Mouse (Mus musculus): ENCODE measurements around the gene Irgc1. TPM values are rescaled to one million over a fixed set of nuclear protein-coding genes. Genes with fewer than 3 reads are reported as not detected.
A peak's percentile ranks its signal among the peaks of the same experiment; 100 is the strongest.

Irgc1 gene
- total and polyA plus RNA-seq, 3 experiments: 0.88 TPM; not detected in 2

DNA sequence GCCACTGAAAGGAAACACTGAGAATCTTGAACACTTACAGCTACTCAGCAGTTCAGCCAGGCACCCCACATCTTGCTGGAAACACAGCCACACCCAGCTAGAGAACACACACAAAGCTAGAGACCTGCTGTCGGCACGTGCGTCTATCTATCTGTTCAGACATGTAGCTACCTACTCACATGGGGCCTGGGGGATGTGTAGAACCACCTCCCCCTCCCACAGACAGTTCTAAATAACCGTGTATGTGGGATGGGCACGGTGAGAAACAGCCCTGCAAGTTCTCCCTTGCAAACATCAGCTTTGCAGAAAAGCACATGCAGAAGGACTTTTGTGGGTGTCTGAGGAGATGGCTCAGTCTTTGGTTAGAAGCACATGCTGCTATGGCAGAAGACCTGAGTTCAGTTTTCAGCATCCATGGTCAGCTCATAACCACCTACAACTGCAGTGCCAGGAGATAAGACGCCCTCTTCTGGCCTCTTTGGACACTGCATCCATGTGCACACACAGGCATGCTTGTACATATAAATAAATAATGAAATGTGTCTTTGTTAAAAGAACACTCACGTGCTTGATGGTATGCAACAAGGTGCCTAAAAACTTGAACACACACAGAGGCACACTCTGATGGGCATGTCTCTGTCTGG, 5.3 kb downstream of the Irgc1 start:
- Histone ChIP-seq H3K4me1 (ENCODE audit: control insufficient read depth, insufficient read depth, low read length) (no peaks in the 10 kb centered on the region), H3K36me3 (ENCODE audit: control insufficient read depth, insufficient read depth, low read length) (no peaks in the 10 kb centered on the region), H3K4me3 (no peak overlapping the region), H3K9ac (ENCODE audit: low read depth, low read length) (no peak overlapping the region), H3K27me3 (ENCODE audit: control insufficient read depth, insufficient read depth, low read length) (no peaks in the 10 kb centered on the region), H3K79me2 (replicated peaks; ENCODE audit: control insufficient read depth, insufficient read depth, low read length) (no peaks in the 10 kb centered on the region), H3K27ac (no peak overlapping the region)
- 71% methylated on average over 7 of the region's 7 CpGs for WGBS
- TF ChIP-seq POLR2A (IDR thresholded peaks at IDR 0.05; ENCODE audit: insufficient read depth, low read depth, low read length) (no peak), CTCF (IDR thresholded peaks at IDR 0.05) (peak; percentile 14), EP300 (IDR thresholded peaks at IDR 0.05; ENCODE audit: insufficient read depth, low read depth, low read length) (no peak)
- no peak for DNase-seq
- intact Hi-C loops (cut with DNase I): no loop called here

DNA sequence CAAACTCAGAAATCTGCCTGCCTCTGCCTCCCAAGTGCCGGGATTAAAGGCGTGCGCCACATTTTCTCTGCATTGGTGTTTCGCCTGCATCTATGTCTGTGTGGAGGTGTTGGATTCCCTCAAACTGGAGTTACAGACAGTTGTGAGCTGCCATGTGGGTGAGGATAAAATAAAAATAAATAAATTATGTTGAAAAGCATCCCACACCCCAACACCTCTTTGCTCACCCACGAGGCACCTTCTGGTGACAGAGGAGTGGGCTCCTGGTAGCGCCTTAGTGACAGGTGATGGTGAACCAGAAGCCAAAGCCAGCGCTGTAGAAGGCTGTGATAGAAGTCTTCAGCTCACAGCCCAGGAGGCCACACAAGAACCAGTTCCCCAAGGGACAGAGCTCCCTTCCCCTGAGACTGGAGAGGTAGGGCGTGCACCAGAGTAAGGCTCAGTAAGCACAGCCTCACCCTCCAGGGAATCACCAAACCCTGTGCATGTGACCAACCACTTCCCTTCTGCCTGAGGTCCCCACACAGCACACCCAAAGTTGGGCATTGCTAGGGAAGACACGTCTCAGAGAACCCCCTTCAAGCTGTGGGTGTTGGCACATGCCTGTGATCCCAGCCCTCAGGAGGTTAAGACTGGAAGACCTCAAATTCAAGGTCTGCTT, 6.7 kb downstream of the Irgc1 start:
- H3K27ac ChIP-seq: no peak overlapping the region
- H3K4me1 ChIP-seq (ENCODE audit: control insufficient read depth, insufficient read depth, low read length): no peaks in the 10 kb centered on the region
- DNase-seq: peak in 1 of 2 experiments; percentile 59
- H3K36me3 ChIP-seq (ENCODE audit: control insufficient read depth, insufficient read depth, low read length): no peaks in the 10 kb centered on the region
- intact Hi-C loops (cut with DNase I): no loop called here
- no peaks in the 10 kb centered on the region for H3K79me2 ChIP-seq (replicated peaks; ENCODE audit: control insufficient read depth, insufficient read depth, low read length)
- no peak overlapping the region for H3K9ac ChIP-seq (ENCODE audit: low read depth, low read length)
- TF ChIP-seq CTCF (IDR thresholded peaks at IDR 0.05): no peak
- no peak for TF ChIP-seq POLR2A (IDR thresholded peaks at IDR 0.05; ENCODE audit: insufficient read depth, low read depth, low read length)
- no peak for TF ChIP-seq EP300 (IDR thresholded peaks at IDR 0.05; ENCODE audit: insufficient read depth, low read depth, low read length)
- H3K4me3 ChIP-seq: no peak overlapping the region
- 81% methylated on average over 9 of the region's 9 CpGs for WGBS
- H3K27me3 ChIP-seq (ENCODE audit: control insufficient read depth, insufficient read depth, low read length): no peaks in the 10 kb centered on the region

DNA sequence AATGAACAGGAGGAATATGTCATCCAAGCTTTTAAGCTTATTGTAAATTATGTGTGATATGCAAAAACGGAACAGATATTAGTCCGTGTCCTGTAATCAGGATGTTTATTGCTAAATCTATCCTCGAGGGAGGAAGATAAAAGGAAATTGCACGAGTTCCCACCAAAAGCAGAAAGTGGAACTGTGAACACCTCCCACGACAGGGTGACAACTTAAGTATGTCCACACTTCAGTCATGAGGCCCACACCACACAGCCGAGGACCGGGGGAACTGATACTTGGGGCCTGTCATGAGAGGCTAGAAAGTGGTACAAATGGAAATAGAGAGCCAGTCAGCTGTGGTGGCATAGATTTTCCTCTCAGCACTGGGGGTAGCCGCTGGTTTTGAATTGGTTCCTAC, 9.8 kb downstream of the Irgc1 start:
- H3K4me1 ChIP-seq (ENCODE audit: control insufficient read depth, insufficient read depth, low read length): no peaks in the 10 kb centered on the region
- no peaks in the 10 kb centered on the region for H3K36me3 ChIP-seq (ENCODE audit: control insufficient read depth, insufficient read depth, low read length)
- 46% methylated on average over 8 of the region's 8 CpGs for WGBS
- H3K9ac ChIP-seq (ENCODE audit: low read depth, low read length): no peak overlapping the region
- intact Hi-C loops (cut with DNase I): loop anchor here (1.0 kb wide), 1 partner anchor 32 kb away; no protein-coding TSS in a partner anchor
- no peak overlapping the region for H3K27ac ChIP-seq
- no peaks in the 10 kb centered on the region for H3K27me3 ChIP-seq (ENCODE audit: control insufficient read depth, insufficient read depth, low read length)
- peak in 1 of 2 experiments; percentile 41 for DNase-seq
- no peak for TF ChIP-seq EP300 (IDR thresholded peaks at IDR 0.05; ENCODE audit: insufficient read depth, low read depth, low read length)
- no peak for TF ChIP-seq POLR2A (IDR thresholded peaks at IDR 0.05; ENCODE audit: insufficient read depth, low read depth, low read length)
- TF ChIP-seq CTCF (IDR thresholded peaks at IDR 0.05): no peak
- no peak overlapping the region for H3K4me3 ChIP-seq
- no peaks in the 10 kb centered on the region for H3K79me2 ChIP-seq (replicated peaks; ENCODE audit: control insufficient read depth, insufficient read depth, low read length)

DNA sequence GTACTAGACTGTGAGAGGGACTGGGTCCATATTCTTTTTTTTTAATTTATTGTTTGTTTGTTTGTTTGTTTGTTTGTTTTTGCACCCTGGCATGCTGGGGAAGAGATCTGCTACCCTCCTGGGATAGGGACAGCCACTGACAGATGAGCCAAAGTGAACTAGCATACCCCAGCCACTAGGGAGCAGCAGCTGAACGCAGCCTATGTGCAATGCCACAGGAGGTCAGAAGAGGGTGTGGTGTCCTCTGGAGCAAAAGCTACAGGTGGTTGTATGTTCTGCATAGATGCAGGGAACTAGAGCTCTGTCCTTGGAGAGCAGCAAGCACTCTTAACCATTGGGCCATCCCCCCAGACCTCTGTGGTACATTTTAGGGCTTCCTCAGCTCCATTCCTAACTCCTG, 10.3 kb downstream of the Irgc1 start:
- Histone ChIP-seq H3K27ac (no peak overlapping the region), H3K36me3 (ENCODE audit: control insufficient read depth, insufficient read depth, low read length) (no peaks in the 10 kb centered on the region), H3K4me1 (ENCODE audit: control insufficient read depth, insufficient read depth, low read length) (no peaks in the 10 kb centered on the region), H3K4me3 (no peak overlapping the region), H3K9ac (ENCODE audit: low read depth, low read length) (no peak overlapping the region), H3K27me3 (ENCODE audit: control insufficient read depth, insufficient read depth, low read length) (no peaks in the 10 kb centered on the region), H3K79me2 (replicated peaks; ENCODE audit: control insufficient read depth, insufficient read depth, low read length) (no peaks in the 10 kb centered on the region)
- no peak for TF ChIP-seq POLR2A (IDR thresholded peaks at IDR 0.05; ENCODE audit: insufficient read depth, low read depth, low read length)
- TF ChIP-seq CTCF (IDR thresholded peaks at IDR 0.05): peak; percentile 94
- TF ChIP-seq EP300 (IDR thresholded peaks at IDR 0.05; ENCODE audit: insufficient read depth, low read depth, low read length): peak; percentile 90
- intact Hi-C loops (cut with DNase I): loop anchor here (1.0 kb wide), 1 partner anchor 33 kb away; no protein-coding TSS in a partner anchor
- 21% methylated on average over 1 of the region's 1 CpGs for WGBS
- peak; percentile 76 to 78 for DNase-seq

DNA sequence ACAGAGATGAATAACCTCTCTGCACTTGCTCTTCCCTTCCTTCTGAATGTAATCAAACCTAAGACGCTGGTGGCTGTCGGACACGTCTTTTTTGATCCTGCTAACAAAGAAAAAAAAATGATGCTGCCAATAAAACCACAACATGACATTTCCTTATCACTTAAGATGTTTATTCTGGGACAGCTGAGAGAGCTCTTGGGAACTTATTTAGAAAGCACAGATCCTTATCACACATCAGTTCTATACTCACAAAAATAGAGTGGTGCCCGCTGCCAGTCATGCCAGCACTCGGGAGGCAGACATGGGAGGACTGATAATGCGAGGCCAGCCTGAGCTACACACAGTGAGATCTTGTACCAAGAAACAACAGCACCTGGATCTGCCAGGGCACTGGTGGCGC, 12.2 kb downstream of the Irgc1 start:
- 48% methylated on average over 7 of the region's 7 CpGs for WGBS
- H3K9ac ChIP-seq (ENCODE audit: low read depth, low read length): no peak overlapping the region
- intact Hi-C loops (cut with DNase I): no loop called here

DNA sequence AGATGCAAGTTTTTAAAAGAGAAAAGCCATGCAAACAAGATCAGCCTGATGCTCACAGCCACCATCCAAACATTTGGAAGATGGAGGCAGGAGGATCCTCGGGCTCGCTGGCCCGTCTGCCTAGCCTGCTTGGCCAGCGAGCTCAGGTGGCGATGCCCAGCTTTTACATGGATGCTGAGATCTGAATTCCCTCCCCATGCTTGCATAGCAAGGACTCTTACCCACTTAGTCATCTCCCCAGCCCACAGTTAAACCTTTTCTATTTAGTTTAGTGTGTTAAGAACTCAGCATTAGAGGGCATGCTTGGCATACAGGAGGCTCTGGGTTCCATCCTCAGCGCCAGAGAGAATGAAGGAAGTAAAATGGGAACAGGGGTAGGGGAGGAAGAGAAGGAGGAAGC, 12.9 kb downstream of the Irgc1 start:
- TF ChIP-seq CTCF (IDR thresholded peaks at IDR 0.05) (no peak), EP300 (IDR thresholded peaks at IDR 0.05; ENCODE audit: insufficient read depth, low read depth, low read length) (no peak), POLR2A (IDR thresholded peaks at IDR 0.05; ENCODE audit: insufficient read depth, low read depth, low read length) (no peak)
- Histone ChIP-seq H3K79me2 (replicated peaks; ENCODE audit: control insufficient read depth, insufficient read depth, low read length) (no peaks in the 10 kb centered on the region), H3K4me1 (ENCODE audit: control insufficient read depth, insufficient read depth, low read length) (no peaks in the 10 kb centered on the region), H3K4me3 (no peak overlapping the region), H3K9ac (ENCODE audit: low read depth, low read length) (no peak overlapping the region), H3K27me3 (ENCODE audit: control insufficient read depth, insufficient read depth, low read length) (no peaks in the 10 kb centered on the region), H3K27ac (no peak overlapping the region), H3K36me3 (ENCODE audit: control insufficient read depth, insufficient read depth, low read length) (no peaks in the 10 kb centered on the region)
- no peak for DNase-seq
- intact Hi-C loops (cut with DNase I): no loop called here
- 79% methylated on average over 6 of the region's 6 CpGs for whole genome bisulfite sequencing

More for the DNA sequence above, 12.2 kb downstream of the Irgc1 start:
- H3K4me1 ChIP-seq (ENCODE audit: control insufficient read depth, insufficient read depth, low read length): no peaks in the 10 kb centered on the region
- DNase-seq: no peak
- no peaks in the 10 kb centered on the region for H3K79me2 ChIP-seq (replicated peaks; ENCODE audit: control insufficient read depth, insufficient read depth, low read length)
- no peak overlapping the region for H3K4me3 ChIP-seq
- no peak for TF ChIP-seq CTCF (IDR thresholded peaks at IDR 0.05)
- no peak for TF ChIP-seq EP300 (IDR thresholded peaks at IDR 0.05; ENCODE audit: insufficient read depth, low read depth, low read length)
- TF ChIP-seq POLR2A (IDR thresholded peaks at IDR 0.05; ENCODE audit: insufficient read depth, low read depth, low read length): no peak
- H3K27ac ChIP-seq: no peak overlapping the region
- H3K27me3 ChIP-seq (ENCODE audit: control insufficient read depth, insufficient read depth, low read length): no peaks in the 10 kb centered on the region
- no peaks in the 10 kb centered on the region for H3K36me3 ChIP-seq (ENCODE audit: control insufficient read depth, insufficient read depth, low read length)
